Mouse (Mus musculus) liver, embryonic 14.5 days (tissue): ENCODE results near the gene Foxa1. TPM values are rescaled to one million over a fixed set of nuclear protein-coding genes. Genes with fewer than 3 reads are reported as not detected.

ENCODE experiments used
- ATAC-seq: fragments of 200-750 bp; cut with Nextera tagmentation; 2 replicates; pipeline ENCODE4 v1.8.0; 2017; ENCODE audit warnings: moderate number of reproducible peaks, mild to moderate bottlenecking, moderate library complexity; ENCODE audit not compliant: insufficient read depth
- DNase-seq, 3 experiments: peaks; one replicate each; pipeline ENCODE4 v3.0.0-alpha.2; 2012 to 2013; ENCODE audit warnings: low read depth in 3 of 3, low spot score in 3 of 3
- H3K27ac ChIP-seq: fragments of 300-500 bp; sonication (generic); 2 replicates; pipeline ENCODE4 v1.5.1; 2014; ENCODE audit warnings: moderate library complexity, mild to moderate bottlenecking, control low read depth, inconsistent platforms
- H3K27me3 ChIP-seq: fragments of 300-500 bp; sonication (generic); 2 replicates; pipeline ENCODE4 v1.6.1; 2014; ENCODE audit warnings: mild to moderate bottlenecking, low read length, moderate library complexity; ENCODE audit not compliant: control insufficient read depth, insufficient read depth
- H3K36me3 ChIP-seq: fragments of 300-500 bp; sonication (generic); replicated peaks from 2 replicates; pipeline ENCODE4 v1.6.1; 2014; ENCODE audit warnings: low read depth; ENCODE audit not compliant: control insufficient read depth, insufficient read depth
- H3K4me1 ChIP-seq, 2 experiments: fragments of 200-500 bp in 1 of 2; fragments of 300-500 bp in 1 of 2; sonication (generic) in 1 of 2; replicated peaks; 2 replicates each; pipeline ENCODE4 v1.6.1; 2012 to 2014; ENCODE audit warnings: antibody characterized with exemption in 1 of 2, inconsistent platforms in 1 of 2, low read length in 1 of 2; ENCODE audit not compliant: control insufficient read depth in 2 of 2, insufficient read depth in 2 of 2
- H3K4me2 ChIP-seq: fragments of 300-500 bp; sonication (generic); 2 replicates; pipeline ENCODE4 v1.6.1; 2014; ENCODE audit warnings: low read depth, mild to moderate bottlenecking, control low read depth, moderate library complexity
- H3K4me3 ChIP-seq, 2 experiments: fragments of 200-500 bp in 1 of 2; fragments of 300-500 bp in 1 of 2; sonication (generic) in 1 of 2; 2 replicates each; pipeline ENCODE4 v1.5.1; 2012 to 2014; ENCODE audit warnings: low read depth in 2 of 2, low read length in 2 of 2, mild to moderate bottlenecking in 2 of 2, control low read depth in 1 of 2, inconsistent platforms in 1 of 2, moderate library complexity in 1 of 2; ENCODE audit not compliant: insufficient read depth in 1 of 2
- H3K9ac ChIP-seq: fragments of 300-500 bp; sonication (generic); replicated peaks from 2 replicates; pipeline ENCODE4 v1.6.1; 2014; ENCODE audit warnings: mild to moderate bottlenecking, control low read depth, moderate library complexity
- H3K9me3 ChIP-seq: fragments of 300-500 bp; sonication (generic); 2 replicates; pipeline ENCODE4 v1.6.1; 2016; ENCODE audit warnings: low read length, mixed read lengths; ENCODE audit not compliant: control insufficient read depth
- CTCF ChIP-seq: IDR thresholded peaks from 2 replicates; pipeline ENCODE4 v1.5.1; 2016; ENCODE audit warnings: antibody characterized with exemption, low read depth, control low read depth
- EP300 ChIP-seq: IDR thresholded peaks from 2 replicates; pipeline ENCODE4 v1.6.1; 2016; ENCODE audit warnings: antibody characterized with exemption, low read depth
- WGBS: fragments of 180-500 bp; shearing (Covaris S2); extraction: QIAGEN DNeasy Blood & Tissue Kit; methylation state at CpG from one replicate; pipeline ENCODE4 v1.1.7; 2014; ENCODE audit not compliant: insufficient replicate concordance; 5-methylcytosine and 5-hydroxymethylcytosine counted together
- polyA plus RNA-seq, 2 experiments: library from polyadenylated mRNA; depleted of rRNA in 1 of 2; stranded (reverse) in 1 of 2; unstranded in 1 of 2; fragments of >200 nt; fragmentation: Nextera tagmentation in 1 of 2; extraction: Ambion mirVana in 1 of 2; gene quantifications; 2 replicates each; pipeline versions ENCODE4 v1.2.1 to v1.2.3; 2012 to 2014

The Foxa1 gene
- polyA plus RNA-seq, 2 experiments = 0.63 to 2.0 TPM

- peaks cover 40% of the 10 kb centered on the region for H3K27me3 ChIP-seq
These were observed 7.4 kb upstream of the Foxa1 start for GRCm38 (mm10) chr12:57554091-57554490.

DNA sequence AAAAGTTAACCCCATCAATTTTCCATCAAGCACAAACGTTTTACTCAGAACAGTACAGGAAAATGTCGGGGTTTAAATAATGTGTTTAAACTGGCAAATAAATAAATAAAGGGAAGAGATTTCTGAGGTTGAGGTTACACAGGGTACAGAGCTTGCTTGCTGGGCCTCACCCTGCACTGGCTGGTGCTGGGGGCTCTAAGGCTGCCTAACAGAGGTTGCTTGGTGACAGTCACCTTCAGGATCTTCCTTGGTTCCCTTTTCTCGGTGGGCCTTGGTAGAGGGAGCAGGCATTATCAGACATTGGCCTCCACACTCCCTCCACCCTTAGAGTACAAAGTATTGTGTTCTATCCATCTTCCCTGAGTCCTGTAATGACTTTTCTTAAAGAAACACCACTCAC is 5.6 kb upstream of the Foxa1 start:
- Histone ChIP-seq H3K36me3 (no peaks in the 10 kb centered on the region), H3K27ac (no peak overlapping the region), H3K4me3 (no peak overlapping the region), H3K4me2 (no peak overlapping the region), H3K4me1 (no peaks in the 10 kb centered on the region), H3K9ac (no peak overlapping the region), H3K27me3 (peaks cover 58% of the 10 kb centered on the region), H3K9me3 (no peaks in the 10 kb centered on the region)
- ATAC-seq = no peak
- DNase-seq = no peak
- 3% methylated on average over 3 of the region's 3 CpGs for WGBS
- no peak for TF ChIP-seq EP300
- no peak for TF ChIP-seq CTCF

More at GRCm38 (mm10) chr12:57554091-57554490, 7.4 kb upstream of the Foxa1 start:
- Histone ChIP-seq H3K27ac (no peak overlapping the region), H3K9me3 (no peaks in the 10 kb centered on the region), H3K4me2 (no peak overlapping the region), H3K36me3 (no peaks in the 10 kb centered on the region), H3K4me1 (no peaks in the 10 kb centered on the region), H3K4me3 (no peak overlapping the region), H3K9ac (no peak overlapping the region)
- 27% methylated on average over 3 of the region's 3 CpGs for WGBS
- no peak for DNase-seq
- TF ChIP-seq EP300 = no peak
- ATAC-seq = no peak

DNA sequence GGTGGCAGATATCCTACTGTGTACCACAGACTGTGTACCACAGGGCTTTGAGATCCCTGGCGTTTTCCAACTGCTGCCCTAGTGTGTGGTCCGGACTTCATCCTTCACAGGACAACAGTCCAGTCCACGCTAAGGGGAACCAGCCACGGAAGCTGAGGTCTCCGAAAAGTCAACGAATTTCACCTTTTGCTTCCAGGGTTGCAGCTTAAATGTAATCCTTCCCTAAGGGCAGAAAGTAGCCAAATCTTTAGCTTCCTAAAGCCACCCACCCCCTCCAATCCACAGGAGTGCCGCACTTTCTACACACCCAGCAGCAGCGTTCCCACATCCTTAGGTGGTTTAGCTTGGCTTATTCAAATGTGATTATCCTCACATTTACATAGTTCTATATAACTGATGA is 4.2 kb upstream of the Foxa1 start:
- H3K4me3 ChIP-seq = no peak overlapping the region
- no peaks in the 10 kb centered on the region for H3K36me3 ChIP-seq
- no peak for ATAC-seq
- H3K27me3 ChIP-seq = peaks cover 72% of the 10 kb centered on the region
- 7% methylated on average over 8 of the region's 8 CpGs for WGBS
- H3K9me3 ChIP-seq = no peaks in the 10 kb centered on the region
- TF ChIP-seq EP300 (no peak), CTCF (no peak)
- H3K27ac ChIP-seq = no peak overlapping the region
- DNase-seq = no peak
- no peak overlapping the region for H3K4me2 ChIP-seq
- H3K9ac ChIP-seq = no peak overlapping the region
- no peaks in the 10 kb centered on the region for H3K4me1 ChIP-seq

- Histone ChIP-seq H3K9me3 (no peaks in the 10 kb centered on the region), H3K4me2 (no peak overlapping the region), H3K36me3 (no peaks in the 10 kb centered on the region), H3K9ac (no peak overlapping the region), H3K27me3 (peaks cover 78% of the 10 kb centered on the region), H3K4me1 (no peaks in the 10 kb centered on the region), H3K27ac (no peak overlapping the region), H3K4me3 (no peak overlapping the region)
- WGBS = 4% methylated on average over 31 of the region's 31 CpGs
- DNase-seq (no peak), ATAC-seq (no peak)
- no peak for TF ChIP-seq EP300
These were observed 3.6 kb upstream of the Foxa1 start for GRCm38 (mm10) chr12:57550181-57550808.

DNA sequence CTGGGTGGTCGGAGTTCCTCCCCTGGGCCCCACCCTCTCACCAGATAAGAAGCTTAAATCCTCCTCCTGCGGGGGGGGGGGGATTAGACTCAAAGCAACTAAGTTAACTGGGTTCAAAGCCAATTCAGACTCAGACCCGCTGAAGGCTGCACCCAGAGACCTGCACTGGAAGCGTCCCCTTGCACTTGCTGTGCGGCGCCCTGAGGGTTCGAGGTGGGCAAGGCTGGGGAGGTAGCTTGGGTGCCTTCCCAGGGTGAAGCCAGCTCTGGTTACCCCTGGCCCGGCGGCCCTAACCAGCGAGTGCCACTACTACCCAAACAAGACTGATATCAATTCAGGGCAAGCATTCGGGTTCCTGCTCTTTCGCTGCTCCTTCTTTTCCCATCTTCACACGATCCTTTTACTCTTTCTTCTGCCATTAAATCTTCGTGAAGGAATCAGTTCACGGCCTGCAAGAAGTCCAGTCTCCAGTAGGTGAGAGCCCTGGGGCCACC is 3.0 kb upstream of the Foxa1 start:
- Histone ChIP-seq H3K9ac (no peak overlapping the region), H3K27ac (no peak overlapping the region), H3K27me3 (peaks cover 84% of the 10 kb centered on the region), H3K4me3 (no peak overlapping the region), H3K4me2 (no peak overlapping the region), H3K9me3 (no peaks in the 10 kb centered on the region), H3K4me1 (no peaks in the 10 kb centered on the region), H3K36me3 (no peaks in the 10 kb centered on the region)
- ATAC-seq = no peak
- 5% methylated on average over 15 of the region's 15 CpGs for WGBS
- TF ChIP-seq EP300 = no peak
- no peak for TF ChIP-seq CTCF
- DNase-seq = no peak
